Mouse (Mus musculus): ENCODE measurements around the gene Rbm20. TPM values are rescaled to one million over a fixed set of nuclear protein-coding genes. Genes with fewer than 3 reads are reported as not detected.

Rbm20 gene
- polyA plus RNA-seq, 1 experiment from 2014 or later, result 0.62 TPM

DNA sequence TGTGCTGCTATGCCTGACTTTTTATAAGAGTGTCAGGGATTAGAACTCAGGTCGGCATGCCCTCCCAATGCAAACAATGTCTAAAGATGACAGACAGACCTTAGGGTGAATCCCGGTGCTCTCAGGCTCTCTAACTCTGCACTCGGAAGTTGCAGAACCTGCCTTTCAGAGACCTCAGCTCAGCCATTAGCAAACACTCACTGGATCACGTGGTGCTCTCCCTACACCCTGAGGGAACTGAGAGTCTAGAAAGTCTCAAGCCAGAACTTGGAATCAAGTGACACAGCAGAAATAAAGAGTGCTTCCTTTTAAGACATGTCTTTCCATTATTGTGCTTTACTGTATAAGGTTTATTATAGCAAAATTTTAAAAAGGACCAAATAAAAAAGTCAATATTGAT is 177.9 kb downstream of the Rbm20 start:
- no peaks in the 10 kb centered on the region for H3K9me3 ChIP-seq (ENCODE audit: control insufficient read depth, low read length)
- no peaks in the 10 kb centered on the region for H3K36me3 ChIP-seq (ENCODE audit: control insufficient read depth, insufficient read depth, low read length)
- H3K27me3 ChIP-seq (replicated peaks; ENCODE audit: control insufficient read depth, insufficient read depth, low read length), result no peaks in the 10 kb centered on the region
- H3K4me3 ChIP-seq (ENCODE audit: low read depth, low read length), result no peak overlapping the region
- no peak overlapping the region for H3K27ac ChIP-seq (ENCODE audit: low read depth)
- no peak for ATAC-seq (replicated peaks; ENCODE audit: low FRiP score, low TSS enrichment, low read depth)
- no peak for DNase-seq (ENCODE audit: low spot score)
- no peak overlapping the region for H3K4me2 ChIP-seq (ENCODE audit: low read length)
- WGBS, result 54% methylated on average over 4 of the region's 4 CpGs
- peaks cover 29% of the 10 kb centered on the region for H3K4me1 ChIP-seq (replicated peaks; ENCODE audit: control insufficient read depth, insufficient read depth, low read length)
- H3K9ac ChIP-seq (ENCODE audit: low read length), result no peak overlapping the region

GRCm38 (mm10) chr19:53855781-53856180 is 178.7 kb downstream of the Rbm20 start:
- ATAC-seq (replicated peaks; ENCODE audit: low FRiP score, low TSS enrichment, low read depth) (no peak), DNase-seq (ENCODE audit: low spot score) (no peak)
- Histone ChIP-seq H3K36me3 (ENCODE audit: control insufficient read depth, insufficient read depth, low read length) (no peaks in the 10 kb centered on the region), H3K27ac (ENCODE audit: low read depth) (no peak overlapping the region), H3K4me3 (ENCODE audit: low read depth, low read length) (no peak overlapping the region), H3K4me1 (replicated peaks; ENCODE audit: control insufficient read depth, insufficient read depth, low read length) (peaks cover 22% of the 10 kb centered on the region), H3K9ac (ENCODE audit: low read length) (no peak overlapping the region), H3K9me3 (ENCODE audit: control insufficient read depth, low read length) (no peaks in the 10 kb centered on the region), H3K4me2 (ENCODE audit: low read length) (no peak overlapping the region), H3K27me3 (replicated peaks; ENCODE audit: control insufficient read depth, insufficient read depth, low read length) (no peaks in the 10 kb centered on the region)
- WGBS, result 82% methylated on average over 5 of the region's 5 CpGs

- WGBS, result 81% methylated on average over 9 of the region's 9 CpGs
- Histone ChIP-seq H3K4me2 (ENCODE audit: low read length) (no peak overlapping the region), H3K4me1 (replicated peaks; ENCODE audit: control insufficient read depth, insufficient read depth, low read length) (peaks cover 22% of the 10 kb centered on the region), H3K9me3 (ENCODE audit: control insufficient read depth, low read length) (no peaks in the 10 kb centered on the region), H3K4me3 (ENCODE audit: low read depth, low read length) (no peak overlapping the region), H3K9ac (ENCODE audit: low read length) (no peak overlapping the region), H3K27me3 (replicated peaks; ENCODE audit: control insufficient read depth, insufficient read depth, low read length) (no peaks in the 10 kb centered on the region), H3K27ac (ENCODE audit: low read depth) (no peak overlapping the region), H3K36me3 (ENCODE audit: control insufficient read depth, insufficient read depth, low read length) (no peaks in the 10 kb centered on the region)
- DNase-seq (ENCODE audit: low spot score), result no peak
- ATAC-seq (replicated peaks; ENCODE audit: low FRiP score, low TSS enrichment, low read depth), result no peak
Measured at GRCm38 (mm10) chr19:53856794-53857193, 179.7 kb downstream of the Rbm20 start.

- no peak for ATAC-seq (replicated peaks; ENCODE audit: low FRiP score, low TSS enrichment, low read depth)
- Histone ChIP-seq H3K9me3 (ENCODE audit: control insufficient read depth, low read length) (no peaks in the 10 kb centered on the region), H3K36me3 (ENCODE audit: control insufficient read depth, insufficient read depth, low read length) (no peaks in the 10 kb centered on the region), H3K4me2 (ENCODE audit: low read length) (no peak overlapping the region), H3K27ac (ENCODE audit: low read depth) (no peak overlapping the region), H3K27me3 (replicated peaks; ENCODE audit: control insufficient read depth, insufficient read depth, low read length) (no peaks in the 10 kb centered on the region), H3K9ac (ENCODE audit: low read length) (no peak overlapping the region), H3K4me3 (ENCODE audit: low read depth, low read length) (no peak overlapping the region), H3K4me1 (replicated peaks; ENCODE audit: control insufficient read depth, insufficient read depth, low read length) (peaks cover 16% of the 10 kb centered on the region)
- whole genome bisulfite sequencing, result 67% methylated on average over 6 of the region's 6 CpGs
- no peak for DNase-seq (ENCODE audit: low spot score)
Measured at GRCm38 (mm10) chr19:53857962-53858361, 180.9 kb downstream of the Rbm20 start.

- peaks cover 14% of the 10 kb centered on the region for H3K4me1 ChIP-seq (replicated peaks; ENCODE audit: control insufficient read depth, insufficient read depth, low read length)
- no peak overlapping the region for H3K4me2 ChIP-seq (ENCODE audit: low read length)
- peak; percentile 78 for ATAC-seq (replicated peaks; ENCODE audit: low FRiP score, low TSS enrichment, low read depth)
- H3K36me3 ChIP-seq (ENCODE audit: control insufficient read depth, insufficient read depth, low read length), result no peaks in the 10 kb centered on the region
- 26% methylated on average over 9 of the region's 9 CpGs for WGBS
- no peak overlapping the region for H3K4me3 ChIP-seq (ENCODE audit: low read depth, low read length)
- no peaks in the 10 kb centered on the region for H3K27me3 ChIP-seq (replicated peaks; ENCODE audit: control insufficient read depth, insufficient read depth, low read length)
- DNase-seq (ENCODE audit: low spot score), result peak; percentile 80
- no peaks in the 10 kb centered on the region for H3K9me3 ChIP-seq (ENCODE audit: control insufficient read depth, low read length)
- no peak overlapping the region for H3K27ac ChIP-seq (ENCODE audit: low read depth)
- no peak overlapping the region for H3K9ac ChIP-seq (ENCODE audit: low read length)
Measured at GRCm38 (mm10) chr19:53859149-53859548, 182.0 kb downstream of the Rbm20 start.

DNA sequence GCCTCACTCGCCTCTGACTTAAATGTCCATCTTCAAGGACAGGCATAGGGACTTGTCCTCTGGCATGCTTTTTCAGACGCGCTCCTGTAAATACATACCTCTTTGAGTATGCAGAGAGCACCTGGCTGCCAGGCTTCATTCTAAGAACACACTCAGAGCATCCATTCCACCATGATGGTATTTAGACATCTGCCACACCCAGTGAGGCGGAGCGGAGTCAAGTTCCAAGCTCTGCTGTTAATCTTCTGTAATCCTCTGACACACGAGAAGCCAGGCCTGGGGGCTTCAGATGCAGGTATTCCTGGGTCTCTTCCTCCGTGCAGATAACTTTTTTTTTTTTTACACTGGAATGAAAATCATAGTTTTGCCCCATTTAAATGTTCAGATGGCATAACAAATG is 182.5 kb downstream of the Rbm20 start:
- Histone ChIP-seq H3K9me3 (ENCODE audit: control insufficient read depth, low read length) (no peaks in the 10 kb centered on the region), H3K27me3 (replicated peaks; ENCODE audit: control insufficient read depth, insufficient read depth, low read length) (no peaks in the 10 kb centered on the region), H3K4me1 (replicated peaks; ENCODE audit: control insufficient read depth, insufficient read depth, low read length) (peaks cover 14% of the 10 kb centered on the region), H3K27ac (ENCODE audit: low read depth) (no peak overlapping the region), H3K36me3 (ENCODE audit: control insufficient read depth, insufficient read depth, low read length) (no peaks in the 10 kb centered on the region), H3K4me3 (ENCODE audit: low read depth, low read length) (no peak overlapping the region), H3K9ac (ENCODE audit: low read length) (no peak overlapping the region), H3K4me2 (ENCODE audit: low read length) (no peak overlapping the region)
- WGBS, result 36% methylated on average over 7 of the region's 7 CpGs
- DNase-seq (ENCODE audit: low spot score) (no peak), ATAC-seq (replicated peaks; ENCODE audit: low FRiP score, low TSS enrichment, low read depth) (no peak)

DNA sequence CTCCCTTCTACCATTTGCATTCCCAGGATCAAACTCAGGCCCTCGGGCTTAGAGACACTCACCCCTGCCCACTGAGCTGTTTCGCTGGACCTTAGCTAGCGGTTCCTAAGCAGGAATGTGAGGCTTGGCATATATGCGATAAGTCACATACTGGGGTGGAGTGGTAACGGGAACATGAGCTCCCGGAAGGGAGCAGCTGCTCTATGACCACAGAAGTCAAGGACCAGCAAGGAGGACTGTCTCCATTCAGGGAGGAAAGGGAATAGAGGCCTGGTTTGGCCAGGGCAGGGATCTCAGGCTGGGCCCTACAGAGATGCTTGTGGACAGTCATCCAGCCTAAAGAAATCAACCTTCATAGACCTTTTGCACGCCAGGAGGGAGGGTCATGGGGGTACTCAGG is 184.2 kb downstream of the Rbm20 start:
- 82% methylated on average over 7 of the region's 7 CpGs for WGBS

DNA sequence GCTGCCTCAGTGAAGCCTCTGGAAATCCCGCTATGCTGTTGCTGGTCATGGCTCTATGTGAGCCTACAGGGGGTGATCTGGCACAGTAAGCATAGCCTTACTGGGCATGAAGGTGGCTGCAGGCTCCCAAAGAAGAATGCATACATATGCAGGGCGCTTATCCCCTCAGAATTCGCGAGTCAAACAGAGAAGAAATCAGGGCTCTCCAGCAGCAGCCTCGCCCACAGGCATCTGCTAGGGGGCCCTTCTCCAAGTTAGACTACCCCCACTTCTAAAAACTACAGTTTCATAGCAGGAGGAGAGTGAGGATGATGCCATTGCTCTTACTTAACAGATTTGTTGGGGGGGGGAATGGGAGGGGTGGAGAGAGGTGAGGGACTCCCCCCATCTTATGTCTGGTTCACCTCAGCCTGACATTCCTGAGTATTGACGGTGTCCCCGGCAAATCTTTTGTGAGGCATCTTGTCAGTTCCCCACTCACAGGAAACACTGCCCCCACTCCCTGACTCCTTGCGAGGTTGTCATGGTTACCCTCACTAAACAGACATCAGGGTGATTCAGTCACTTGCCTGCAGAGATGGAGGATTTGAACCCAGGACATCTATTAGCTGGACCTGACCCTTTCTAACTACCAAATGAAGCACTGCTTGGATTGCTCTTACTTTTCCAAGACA is 185.6 kb downstream of the Rbm20 start:
- no peaks in the 10 kb centered on the region for H3K27me3 ChIP-seq (replicated peaks; ENCODE audit: control insufficient read depth, insufficient read depth, low read length)
- H3K27ac ChIP-seq (ENCODE audit: low read depth), result no peak overlapping the region
- 56% methylated on average over 8 of the region's 8 CpGs for WGBS
- H3K4me1 ChIP-seq (replicated peaks; ENCODE audit: control insufficient read depth, insufficient read depth, low read length), result peaks cover 14% of the 10 kb centered on the region
- no peaks in the 10 kb centered on the region for H3K36me3 ChIP-seq (ENCODE audit: control insufficient read depth, insufficient read depth, low read length)
- DNase-seq (ENCODE audit: low spot score), result no peak
- no peak overlapping the region for H3K4me2 ChIP-seq (ENCODE audit: low read length)
- no peaks in the 10 kb centered on the region for H3K9me3 ChIP-seq (ENCODE audit: control insufficient read depth, low read length)
- no peak for ATAC-seq (replicated peaks; ENCODE audit: low FRiP score, low TSS enrichment, low read depth)
- H3K4me3 ChIP-seq (ENCODE audit: low read depth, low read length), result no peak overlapping the region
- no peak overlapping the region for H3K9ac ChIP-seq (ENCODE audit: low read length)

More for the DNA sequence above, 184.2 kb downstream of the Rbm20 start:
- Histone ChIP-seq H3K27ac (ENCODE audit: low read depth) (no peak overlapping the region), H3K4me2 (ENCODE audit: low read length) (no peak overlapping the region), H3K4me3 (ENCODE audit: low read depth, low read length) (no peak overlapping the region), H3K9me3 (ENCODE audit: control insufficient read depth, low read length) (no peaks in the 10 kb centered on the region), H3K36me3 (ENCODE audit: control insufficient read depth, insufficient read depth, low read length) (no peaks in the 10 kb centered on the region), H3K9ac (ENCODE audit: low read length) (no peak overlapping the region), H3K27me3 (replicated peaks; ENCODE audit: control insufficient read depth, insufficient read depth, low read length) (no peaks in the 10 kb centered on the region), H3K4me1 (replicated peaks; ENCODE audit: control insufficient read depth, insufficient read depth, low read length) (peaks cover 14% of the 10 kb centered on the region)
- DNase-seq (ENCODE audit: low spot score) (no peak), ATAC-seq (replicated peaks; ENCODE audit: low FRiP score, low TSS enrichment, low read depth) (no peak)

DNA sequence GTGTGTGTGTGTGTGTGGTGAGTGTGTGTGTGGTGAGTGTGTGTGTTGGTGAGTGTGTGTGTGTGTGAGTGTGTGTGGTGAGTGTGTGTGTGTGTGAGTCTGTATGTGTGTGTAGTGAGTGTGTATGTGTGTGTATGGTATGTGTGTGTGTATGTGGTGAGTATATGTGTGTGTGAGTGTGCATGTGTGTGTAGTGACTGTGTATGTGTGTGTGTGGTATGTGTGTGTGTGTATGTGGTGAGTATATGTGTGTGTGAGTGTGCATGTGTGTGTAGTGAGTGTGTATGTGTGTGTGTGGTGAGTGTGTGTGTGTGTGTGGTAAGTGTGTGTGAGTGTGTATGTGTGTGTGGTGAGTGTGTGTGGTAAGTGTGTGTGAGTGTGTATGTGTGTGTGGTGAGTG is 190.1 kb downstream of the Rbm20 start:
- H3K36me3 ChIP-seq (ENCODE audit: control insufficient read depth, insufficient read depth, low read length), result no peaks in the 10 kb centered on the region
- no peaks in the 10 kb centered on the region for H3K27me3 ChIP-seq (replicated peaks; ENCODE audit: control insufficient read depth, insufficient read depth, low read length)
- DNase-seq (ENCODE audit: low spot score), result no peak
- no peaks in the 10 kb centered on the region for H3K9me3 ChIP-seq (ENCODE audit: control insufficient read depth, low read length)
- H3K27ac ChIP-seq (ENCODE audit: low read depth), result no peak overlapping the region
- no peak overlapping the region for H3K4me2 ChIP-seq (ENCODE audit: low read length)
- H3K4me3 ChIP-seq (ENCODE audit: low read depth, low read length), result no peak overlapping the region
- H3K9ac ChIP-seq (ENCODE audit: low read length), result no peak overlapping the region
- H3K4me1 ChIP-seq (replicated peaks; ENCODE audit: control insufficient read depth, insufficient read depth, low read length), result no peaks in the 10 kb centered on the region
- ATAC-seq (replicated peaks; ENCODE audit: low FRiP score, low TSS enrichment, low read depth), result no peak
